Mouse (Mus musculus) lung, embryonic 15.5 days (tissue): ENCODE results near the gene Sun5. TPM values are rescaled to one million over a fixed set of nuclear protein-coding genes. Genes with fewer than 3 reads are reported as not detected.
"Not testable (repeated sequence)": the region's sequence is repeated elsewhere in the genome, so short reads cannot be mapped to it uniquely, and the experiment has no call there.

ENCODE experiments used
- ATAC-seq: fragments of 200-750 bp; cut with Nextera tagmentation; 2 replicates; pipeline ENCODE4 v1.8.0; 2017; ENCODE audit warnings: moderate number of reproducible peaks, borderline replicate concordance; ENCODE audit not compliant: low FRiP score, low TSS enrichment; ENCODE audit errors: extremely low read depth
- H3K27ac ChIP-seq: fragments of 300-500 bp; sonication (generic); 2 replicates; pipeline ENCODE4 v1.5.1; 2015; ENCODE audit warnings: moderate library complexity, mild to moderate bottlenecking, inconsistent platforms
- H3K27me3 ChIP-seq: fragments of 300-500 bp; sonication (generic); 2 replicates; pipeline ENCODE4 v1.6.1; 2015; ENCODE audit warnings: inconsistent platforms
- H3K36me3 ChIP-seq: fragments of 300-500 bp; sonication (generic); 2 replicates; pipeline ENCODE4 v1.6.1; 2015; ENCODE audit warnings: inconsistent platforms
- H3K4me1 ChIP-seq: fragments of 300-500 bp; sonication (generic); 2 replicates; pipeline ENCODE4 v1.6.1; 2015; ENCODE audit warnings: inconsistent platforms
- H3K4me2 ChIP-seq: fragments of 300-500 bp; sonication (generic); 2 replicates; pipeline ENCODE4 v1.6.1; 2015; ENCODE audit warnings: inconsistent platforms, mild to moderate bottlenecking, moderate library complexity
- H3K4me3 ChIP-seq: fragments of 300-500 bp; sonication (generic); 2 replicates; pipeline ENCODE4 v1.5.1; 2015; ENCODE audit warnings: mild to moderate bottlenecking, inconsistent platforms
- H3K9ac ChIP-seq: fragments of 300-500 bp; sonication (generic); 2 replicates; pipeline ENCODE4 v1.6.1; 2015; ENCODE audit warnings: inconsistent platforms
- H3K9me3 ChIP-seq: fragments of 300-500 bp; sonication (generic); 2 replicates; pipeline ENCODE4 v1.6.1; 2016; ENCODE audit warnings: inconsistent platforms
- WGBS: fragments of 180-500 bp; shearing (Covaris S2); methylation state at CpG from one replicate; pipeline ENCODE4 v1.1.7; 2015; 5-methylcytosine and 5-hydroxymethylcytosine counted together
- polyA plus RNA-seq: library from polyadenylated mRNA; unstranded; fragments of >200 nt; fragmentation: Nextera tagmentation; extraction: Ambion mirVana; gene quantifications from 2 replicates; pipeline ENCODE4 v1.2.1, GENCODE M21; 2015

Gene Sun5
- polyA plus RNA-seq, 1 experiment from 2014 or later = not detected

- Histone ChIP-seq H3K9me3 (no peaks in the 10 kb centered on the region), H3K4me2 (no peak overlapping the region), H3K36me3 (no peaks in the 10 kb centered on the region), H3K4me3 (no peak overlapping the region), H3K27ac (no peak overlapping the region), H3K27me3 (no peaks in the 10 kb centered on the region), H3K4me1 (no peaks in the 10 kb centered on the region), H3K9ac (no peak overlapping the region)
- ATAC-seq = no peak
- 37% methylated on average over 4 of the region's 4 CpGs for WGBS
These were observed 19.9 kb downstream of the Sun5 start for GRCm38 (mm10) chr2:153851030-153851360.

- H3K9ac ChIP-seq = no peak overlapping the region
- no peaks in the 10 kb centered on the region for H3K36me3 ChIP-seq
- ATAC-seq = no peak
- H3K4me2 ChIP-seq = no peak overlapping the region
- no peak overlapping the region for H3K27ac ChIP-seq
- no peaks in the 10 kb centered on the region for H3K9me3 ChIP-seq
- no peak overlapping the region for H3K4me3 ChIP-seq
- WGBS = 81% methylated on average over 6 of the region's 6 CpGs
- H3K27me3 ChIP-seq = no peaks in the 10 kb centered on the region
- no peaks in the 10 kb centered on the region for H3K4me1 ChIP-seq
These were observed 20.4 kb downstream of the Sun5 start for GRCm38 (mm10) chr2:153850351-153851029.

- no peak for ATAC-seq
- WGBS = 74% methylated on average over 3 of the region's 3 CpGs
- Histone ChIP-seq H3K4me1 (no peaks in the 10 kb centered on the region), H3K9me3 (no peaks in the 10 kb centered on the region), H3K27ac (no peak overlapping the region), H3K4me2 (no peak overlapping the region), H3K9ac (no peak overlapping the region), H3K36me3 (no peaks in the 10 kb centered on the region), H3K27me3 (no peaks in the 10 kb centered on the region), H3K4me3 (no peak overlapping the region)
These were observed 22.5 kb downstream of the Sun5 start for GRCm38 (mm10) chr2:153848389-153848788.

- Histone ChIP-seq H3K4me3 (no peak overlapping the region), H3K36me3 (no peaks in the 10 kb centered on the region), H3K27me3 (no peaks in the 10 kb centered on the region), H3K9ac (no peak overlapping the region), H3K4me2 (no peak overlapping the region), H3K9me3 (no peaks in the 10 kb centered on the region), H3K4me1 (no peaks in the 10 kb centered on the region), H3K27ac (no peak overlapping the region)
- no peak for ATAC-seq
- WGBS = 75% methylated on average over 8 of the region's 8 CpGs
These were observed 28.0 kb downstream of the Sun5 start for GRCm38 (mm10) chr2:153842854-153843253.

- Histone ChIP-seq H3K36me3 (no peaks in the 10 kb centered on the region), H3K4me3 (no peak overlapping the region), H3K27me3 (no peaks in the 10 kb centered on the region), H3K27ac (no peak overlapping the region), H3K9me3 (no peaks in the 10 kb centered on the region), H3K9ac (no peak overlapping the region), H3K4me2 (no peak overlapping the region), H3K4me1 (no peaks in the 10 kb centered on the region)
- no peak for ATAC-seq
- WGBS = 85% methylated on average over 8 of the region's 8 CpGs
These were observed 37.6 kb downstream of the Sun5 start for GRCm38 (mm10) chr2:153833291-153833690.

GRCm38 (mm10) chr2:153828704-153829103 is 42.2 kb downstream of the Sun5 start:
- WGBS = 68% methylated on average over 7 of the region's 7 CpGs
- no peak for ATAC-seq
- H3K27me3 ChIP-seq = no peaks in the 10 kb centered on the region
- H3K9ac ChIP-seq = no peak overlapping the region
- no peak overlapping the region for H3K4me3 ChIP-seq
- no peaks in the 10 kb centered on the region for H3K36me3 ChIP-seq
- no peaks in the 10 kb centered on the region for H3K9me3 ChIP-seq
- 0 out of 2 replicates have a peak, but pooled peaks cover 4% of the 10 kb centered on the region for H3K4me1 ChIP-seq
- no peak overlapping the region for H3K27ac ChIP-seq
- H3K4me2 ChIP-seq = no peak overlapping the region

GRCm38 (mm10) chr2:153827171-153827830 is 43.6 kb downstream of the Sun5 start:
- Histone ChIP-seq H3K9me3 (no peaks in the 10 kb centered on the region), H3K27me3 (no peaks in the 10 kb centered on the region), H3K4me1 (0 out of 2 replicates have a peak, but pooled peaks cover 4% of the 10 kb centered on the region), H3K4me2 (no peak overlapping the region), H3K4me3 (no peak overlapping the region), H3K27ac (no peak overlapping the region), H3K36me3 (no peaks in the 10 kb centered on the region), H3K9ac (no peak overlapping the region)
- no peak for ATAC-seq
- WGBS = 77% methylated on average over 8 of the region's 8 CpGs

GRCm38 (mm10) chr2:153825900-153826299 is 45.0 kb downstream of the Sun5 start:
- WGBS = 54% methylated on average over 32 of the region's 32 CpGs
- not testable (repeated sequence) for H3K9ac ChIP-seq

GRCm38 (mm10) chr2:153824593-153824992 is 46.3 kb downstream of the Sun5 start:
- Histone ChIP-seq H3K27me3 (no peaks in the 10 kb centered on the region), H3K27ac (no peak overlapping the region), H3K4me1 (0 out of 2 replicates have a peak, but pooled peaks cover 4% of the 10 kb centered on the region), H3K4me3 (no peak overlapping the region), H3K36me3 (no peaks in the 10 kb centered on the region), H3K9me3 (no peaks in the 10 kb centered on the region), H3K4me2 (no peak overlapping the region), H3K9ac (no peak overlapping the region)
- ATAC-seq = no peak; the same call in 1 of the 2 replicates
- 62% methylated on average over 6 of the region's 6 CpGs for WGBS

More at GRCm38 (mm10) chr2:153825900-153826299, 45.0 kb downstream of the Sun5 start:
- H3K4me3 ChIP-seq, H3K27me3 ChIP-seq, ATAC-seq, H3K4me1 ChIP-seq, H3K36me3 ChIP-seq, H3K4me2 ChIP-seq, H3K9me3 ChIP-seq, H3K27ac ChIP-seq: not testable (repeated sequence)

- no peak overlapping the region for H3K9ac ChIP-seq
- 63% methylated on average over 2 of the region's 2 CpGs for WGBS
These were observed 48.8 kb downstream of the Sun5 start for GRCm38 (mm10) chr2:153822005-153822543.

GRCm38 (mm10) chr2:153809921-153810320 is 61.0 kb downstream of the Sun5 start:
- H3K9ac ChIP-seq = no peak overlapping the region
- H3K9me3 ChIP-seq = no peaks in the 10 kb centered on the region
- H3K4me3 ChIP-seq = no peak overlapping the region
- 38% methylated on average over 3 of the region's 3 CpGs for WGBS
- H3K27me3 ChIP-seq = no peaks in the 10 kb centered on the region
- H3K4me1 ChIP-seq = no peaks in the 10 kb centered on the region
- no peak for ATAC-seq
- no peak overlapping the region for H3K27ac ChIP-seq
- no peak overlapping the region for H3K4me2 ChIP-seq
- H3K36me3 ChIP-seq = no peaks in the 10 kb centered on the region

More at GRCm38 (mm10) chr2:153822005-153822543, 48.8 kb downstream of the Sun5 start:
- H3K27me3 ChIP-seq = no peaks in the 10 kb centered on the region
- no peak overlapping the region for H3K4me3 ChIP-seq
- ATAC-seq = no peak
- H3K36me3 ChIP-seq = no peaks in the 10 kb centered on the region
- H3K4me1 ChIP-seq = 0 out of 2 replicates have a peak, but pooled peaks cover 4% of the 10 kb centered on the region
- no peaks in the 10 kb centered on the region for H3K9me3 ChIP-seq
- no peak overlapping the region for H3K4me2 ChIP-seq
- no peak overlapping the region for H3K27ac ChIP-seq

- WGBS = 63% methylated on average over 6 of the region's 6 CpGs
- no peaks in the 10 kb centered on the region for H3K4me1 ChIP-seq
- no peak overlapping the region for H3K4me3 ChIP-seq
- no peak overlapping the region for H3K4me2 ChIP-seq
- H3K9me3 ChIP-seq = no peaks in the 10 kb centered on the region
- H3K36me3 ChIP-seq = no peaks in the 10 kb centered on the region
- H3K27me3 ChIP-seq = no peaks in the 10 kb centered on the region
- H3K27ac ChIP-seq = no peak overlapping the region
- ATAC-seq = no peak
- H3K9ac ChIP-seq = no peak overlapping the region
These were observed 62.0 kb downstream of the Sun5 start for GRCm38 (mm10) chr2:153808841-153809240.
